Mouse (Mus musculus): ENCODE measurements around the gene Jak1.
A peak's percentile ranks its signal among the peaks of the same experiment; 100 is the strongest.

The Jak1 gene

GRCm38 (mm10) chr4:101146891-101147655, 118.0 kb downstream of the Jak1 start:
- no peak for DNase-seq (ENCODE audit: low spot score in 2 of 2)

GRCm38 (mm10) chr4:101146047-101146745, 118.9 kb downstream of the Jak1 start:
- DNase-seq (ENCODE audit: low spot score in 2 of 2): peak; percentile 72 to 85

- DNase-seq (ENCODE audit: low spot score in 2 of 2): no peak
These were observed 120.3 kb downstream of the Jak1 start for GRCm38 (mm10) chr4:101144790-101145189.

GRCm38 (mm10) chr4:101144361-101144760, 120.7 kb downstream of the Jak1 start:
- no peak for DNase-seq (ENCODE audit: low spot score in 2 of 2)

GRCm38 (mm10) chr4:101143901-101144300, 121.2 kb downstream of the Jak1 start:
- DNase-seq (ENCODE audit: low spot score in 2 of 2): no peak

- no peak for DNase-seq (ENCODE audit: low spot score in 2 of 2)
These were observed 123.3 kb downstream of the Jak1 start for GRCm38 (mm10) chr4:101141768-101142167.

- DNase-seq (ENCODE audit: low spot score in 2 of 2): no peak
These were observed 127.1 kb downstream of the Jak1 start for GRCm38 (mm10) chr4:101137975-101138374.

GRCm38 (mm10) chr4:101135909-101136308, 129.2 kb downstream of the Jak1 start:
- no peak for DNase-seq (ENCODE audit: low spot score in 2 of 2)

- DNase-seq (ENCODE audit: low spot score in 2 of 2): no peak
These were observed 130.1 kb downstream of the Jak1 start for GRCm38 (mm10) chr4:101135013-101135412.

- no peak for DNase-seq (ENCODE audit: low spot score in 2 of 2)
These were observed 144.1 kb downstream of the Jak1 start for GRCm38 (mm10) chr4:101121002-101121401.

GRCm38 (mm10) chr4:101107122-101107521, 158.0 kb downstream of the Jak1 start:
- DNase-seq (ENCODE audit: low spot score in 2 of 2): no peak

All from frontal cortex, postnatal 36 days (tissue).